Mouse (Mus musculus): ENCODE measurements around the gene Mt2.
A peak's percentile ranks its signal among the peaks of the same experiment; 100 is the strongest.

The Mt2 gene

GRCm38 (mm10) chr8:94172809-94173732, 607 bp downstream of the Mt2 start:
- DNase-seq (ENCODE audit: low spot score in 2 of 2), result no peak

GRCm38 (mm10) chr8:94173848-94174403, 1.5 kb downstream of the Mt2 start:
- DNase-seq (ENCODE audit: low spot score in 2 of 2), result no peak

DNA sequence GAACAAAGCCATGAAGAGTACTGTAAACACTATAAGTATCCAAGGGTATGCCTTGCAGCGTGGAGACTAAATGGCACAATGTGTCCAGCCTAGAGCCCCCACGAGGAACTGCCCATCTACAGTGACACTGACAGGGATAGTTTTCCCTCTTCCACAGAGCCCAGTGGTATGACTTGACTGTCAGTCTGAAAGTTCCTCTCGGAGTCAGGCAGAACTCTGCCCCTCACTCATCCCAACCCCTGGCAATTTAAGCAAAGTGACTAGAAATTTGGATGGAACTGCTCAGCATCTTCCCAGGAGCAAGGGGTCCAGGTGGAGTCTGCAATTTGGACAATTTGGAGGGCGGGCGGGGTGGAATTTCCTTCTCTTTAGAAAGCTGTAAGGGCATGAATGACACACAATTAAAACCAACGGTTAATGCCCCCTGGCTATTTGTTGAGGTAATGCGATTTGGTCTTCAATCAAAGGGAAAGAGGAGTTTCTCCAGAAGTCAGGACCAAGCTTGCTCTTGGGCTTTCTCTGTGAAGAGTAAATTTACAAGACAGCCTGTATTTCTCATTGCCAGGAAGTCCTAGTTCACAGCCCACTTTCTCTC, 2.3 kb downstream of the Mt2 start:
- DNase-seq (ENCODE audit: low spot score in 2 of 2), result no peak

- no peak for DNase-seq (ENCODE audit: low spot score in 2 of 2)
Measured at GRCm38 (mm10) chr8:94177716-94178390, 5.4 kb downstream of the Mt2 start.

DNA sequence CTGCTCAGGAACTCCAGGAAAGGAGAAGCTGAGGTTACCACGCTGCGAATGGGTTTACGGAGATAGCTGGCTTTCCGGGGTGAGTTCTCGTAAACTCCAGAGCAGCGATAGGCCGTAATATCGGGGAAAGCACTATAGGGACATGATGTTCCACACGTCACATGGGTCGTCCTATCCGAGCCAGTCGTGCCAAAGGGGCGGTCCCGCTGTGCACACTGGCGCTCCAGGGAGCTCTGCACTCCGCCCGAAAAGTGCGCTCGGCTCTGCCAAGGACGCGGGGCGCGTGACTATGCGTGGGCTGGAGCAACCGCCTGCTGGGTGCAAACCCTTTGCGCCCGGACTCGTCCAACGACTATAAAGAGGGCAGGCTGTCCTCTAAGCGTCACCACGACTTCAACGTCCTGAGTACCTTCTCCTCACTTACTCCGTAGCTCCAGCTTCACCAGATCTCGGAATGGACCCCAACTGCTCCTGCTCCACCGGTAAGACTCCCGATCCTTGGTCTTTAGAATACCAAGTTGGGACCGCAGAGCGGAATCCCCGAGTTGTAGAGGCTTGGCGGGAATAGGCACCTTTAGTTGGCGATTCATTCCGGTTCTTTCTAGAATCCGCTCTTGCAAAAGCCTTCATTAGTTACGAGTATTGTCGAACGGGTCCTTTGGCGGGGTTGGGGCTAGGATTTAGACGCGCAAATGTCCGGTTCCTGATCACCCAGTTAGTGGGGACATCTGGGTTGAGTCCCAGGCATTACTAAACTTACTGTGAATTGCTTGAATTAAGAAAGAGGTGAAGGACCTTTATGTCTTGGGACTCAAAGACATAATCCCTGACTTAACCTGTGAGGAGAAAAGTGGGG, 6.6 kb downstream of the Mt2 start, which contains the start of gene Mt1:
TSS of gene Mt1 (plus strand) at position 226 of the 856 bp plus-strand sequence.
- DNase-seq (ENCODE audit: low spot score in 2 of 2), result peak; percentile 66 to 75

DNA sequence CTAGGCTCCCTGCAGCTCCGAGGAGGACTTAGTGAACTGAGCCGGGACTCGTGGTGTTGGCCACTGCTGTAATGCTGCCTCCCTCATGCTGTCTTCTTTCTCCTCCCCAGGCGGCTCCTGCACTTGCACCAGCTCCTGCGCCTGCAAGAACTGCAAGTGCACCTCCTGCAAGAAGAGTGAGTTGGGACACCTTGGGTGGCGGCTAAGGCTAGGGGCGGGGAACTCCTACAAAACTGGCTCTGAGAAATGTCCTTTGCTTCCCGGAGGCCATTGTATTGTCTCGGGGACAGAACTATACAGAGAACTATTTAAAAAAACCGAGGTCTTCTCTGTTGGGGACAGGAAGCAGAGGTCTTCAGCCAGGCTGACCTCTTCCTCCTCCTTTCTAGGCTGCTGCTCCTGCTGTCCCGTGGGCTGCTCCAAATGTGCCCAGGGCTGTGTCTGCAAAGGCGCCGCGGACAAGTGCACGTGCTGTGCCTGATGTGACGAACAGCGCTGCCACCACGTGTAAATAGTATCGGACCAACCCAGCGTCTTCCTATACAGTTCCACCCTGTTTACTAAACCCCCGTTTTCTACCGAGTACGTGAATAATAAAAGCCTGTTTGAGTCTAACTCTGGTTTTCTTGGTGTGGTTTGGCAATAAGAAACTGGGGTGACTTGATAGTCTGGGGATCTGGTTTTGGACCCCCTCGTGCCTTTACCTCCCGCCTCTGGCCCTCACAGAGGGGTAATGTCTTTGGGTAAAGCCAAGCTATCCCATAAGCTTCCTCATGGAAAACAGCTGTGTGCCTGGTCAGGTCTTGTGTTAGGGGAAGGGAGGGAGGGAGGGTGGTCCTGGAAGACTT, 7.5 kb downstream of the Mt2 start:
- no peak for DNase-seq (ENCODE audit: low spot score in 2 of 2)

DNA sequence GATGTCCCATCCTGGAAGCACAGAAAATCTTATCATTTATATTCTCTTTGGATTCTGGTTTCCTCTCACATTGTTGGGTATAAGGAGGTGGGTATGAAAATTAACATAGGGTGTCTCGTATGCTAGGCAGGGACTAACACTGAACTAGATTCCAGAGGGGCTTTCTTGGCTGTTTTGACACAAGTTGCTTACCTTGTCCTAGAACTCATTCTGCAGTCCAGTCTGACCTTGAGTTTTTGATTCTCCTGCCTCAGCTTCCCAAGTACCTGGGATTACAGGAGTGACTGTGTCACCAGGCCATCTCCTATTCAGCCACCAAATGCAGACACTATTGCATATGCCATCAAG, 8.1 kb downstream of the Mt2 start:
- no peak for DNase-seq (ENCODE audit: low spot score in 2 of 2)

- no peak for DNase-seq (ENCODE audit: low spot score in 2 of 2)
Measured at GRCm38 (mm10) chr8:94182055-94182929, 9.8 kb downstream of the Mt2 start.

- DNase-seq (ENCODE audit: low spot score in 2 of 2), result peak; percentile 61 to 63
Measured at GRCm38 (mm10) chr8:94183117-94183516, 10.7 kb downstream of the Mt2 start.

GRCm38 (mm10) chr8:94184357-94184843, 11.9 kb downstream of the Mt2 start:
- DNase-seq (ENCODE audit: low spot score in 2 of 2), result no peak

- DNase-seq (ENCODE audit: low spot score in 2 of 2), result no peak
Measured at GRCm38 (mm10) chr8:94185791-94186190, 13.3 kb downstream of the Mt2 start.

DNA sequence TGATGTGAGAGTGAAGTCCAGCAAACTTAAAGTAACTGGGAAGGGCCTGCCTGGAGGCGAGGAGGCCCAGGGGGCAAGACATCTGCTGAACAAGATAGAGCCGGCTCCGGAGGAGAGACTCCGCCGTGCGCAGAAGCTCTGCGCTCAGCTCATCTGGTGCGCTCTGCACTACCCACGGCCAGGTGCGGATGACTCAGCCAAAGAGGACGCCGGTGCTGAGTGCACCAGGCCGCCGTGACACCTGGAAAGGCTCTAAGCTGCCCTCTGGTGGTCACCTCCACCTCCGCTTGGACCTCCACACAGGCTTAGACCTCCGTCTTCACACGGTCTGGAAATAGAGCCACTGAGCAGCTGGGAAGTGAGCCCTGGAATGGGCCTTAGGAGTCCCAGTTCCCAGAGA, 14.1 kb downstream of the Mt2 start:
- peak; percentile 56 to 57 for DNase-seq (ENCODE audit: low spot score in 2 of 2)

DNA sequence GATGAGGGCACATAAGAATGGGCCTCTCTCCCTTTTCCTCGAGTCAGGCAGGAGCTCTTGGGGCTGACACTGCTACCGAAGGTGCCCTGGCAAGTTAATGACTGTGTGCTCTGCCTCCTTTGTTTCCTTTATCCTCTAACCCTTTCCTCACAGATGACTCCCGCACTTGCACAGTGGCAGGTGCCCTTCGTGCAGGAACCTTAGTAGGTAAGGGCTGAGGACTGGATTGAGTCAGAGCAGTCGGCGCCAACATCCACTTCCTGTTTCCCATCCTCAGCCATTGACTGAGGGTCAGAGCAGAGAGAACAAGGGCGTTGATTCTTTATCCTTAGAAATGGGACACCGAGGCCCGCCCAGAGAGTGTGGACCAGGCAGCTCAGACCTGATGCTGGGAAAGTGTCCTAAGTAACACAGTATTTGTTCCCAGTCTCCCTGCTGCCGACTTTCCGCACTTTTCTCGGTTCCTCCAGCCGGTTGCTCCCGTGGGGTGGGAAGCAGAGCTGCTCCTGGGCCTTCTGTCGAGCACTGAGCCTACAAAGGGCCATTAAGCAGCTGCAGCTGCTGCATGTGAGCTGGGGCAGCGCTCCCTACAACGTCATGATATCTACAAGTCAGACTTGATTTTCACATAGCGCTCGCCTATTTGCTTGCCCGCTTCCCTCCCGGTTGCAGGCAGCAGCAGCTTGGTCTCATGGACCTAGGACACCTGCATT, 15.0 kb downstream of the Mt2 start:
- no peak for DNase-seq (ENCODE audit: low spot score in 2 of 2)

DNA sequence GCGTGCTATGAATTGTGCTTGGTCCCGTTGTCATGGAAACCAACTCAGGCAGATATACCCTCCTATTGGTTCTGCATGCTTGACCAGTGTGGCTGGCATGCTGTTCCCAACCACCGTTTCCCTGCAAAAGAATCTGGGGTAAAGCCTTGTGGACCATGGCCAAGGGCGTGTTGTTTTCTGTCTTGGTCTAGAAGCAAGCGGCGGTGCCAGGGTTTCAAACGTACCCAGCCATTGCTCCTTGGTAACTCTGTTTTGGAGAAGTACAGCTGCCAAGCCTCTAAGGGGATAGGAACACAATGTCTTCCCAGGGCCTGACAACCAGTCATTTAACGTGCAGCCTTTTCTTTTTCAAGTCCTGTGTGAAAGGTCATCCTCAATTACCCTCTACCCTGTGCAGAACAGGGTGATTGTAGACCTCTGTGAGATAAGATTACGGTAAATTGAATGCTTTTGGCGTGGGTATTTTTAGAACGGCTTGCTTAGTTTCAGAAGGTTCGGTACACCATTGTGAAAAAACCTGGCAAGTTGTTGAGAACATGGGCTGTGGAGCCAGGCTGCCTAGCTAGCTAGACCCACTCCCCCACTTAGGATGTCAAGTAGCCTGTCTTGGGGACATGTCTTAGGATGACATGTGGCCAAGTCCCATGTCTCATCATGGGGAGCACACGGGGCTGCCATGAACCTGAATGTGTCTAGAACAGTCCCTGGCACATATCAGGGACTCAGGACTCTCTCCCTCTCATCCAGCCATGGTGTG, 17.0 kb downstream of the Mt2 start:
- DNase-seq (ENCODE audit: low spot score in 2 of 2), result no peak

DNA sequence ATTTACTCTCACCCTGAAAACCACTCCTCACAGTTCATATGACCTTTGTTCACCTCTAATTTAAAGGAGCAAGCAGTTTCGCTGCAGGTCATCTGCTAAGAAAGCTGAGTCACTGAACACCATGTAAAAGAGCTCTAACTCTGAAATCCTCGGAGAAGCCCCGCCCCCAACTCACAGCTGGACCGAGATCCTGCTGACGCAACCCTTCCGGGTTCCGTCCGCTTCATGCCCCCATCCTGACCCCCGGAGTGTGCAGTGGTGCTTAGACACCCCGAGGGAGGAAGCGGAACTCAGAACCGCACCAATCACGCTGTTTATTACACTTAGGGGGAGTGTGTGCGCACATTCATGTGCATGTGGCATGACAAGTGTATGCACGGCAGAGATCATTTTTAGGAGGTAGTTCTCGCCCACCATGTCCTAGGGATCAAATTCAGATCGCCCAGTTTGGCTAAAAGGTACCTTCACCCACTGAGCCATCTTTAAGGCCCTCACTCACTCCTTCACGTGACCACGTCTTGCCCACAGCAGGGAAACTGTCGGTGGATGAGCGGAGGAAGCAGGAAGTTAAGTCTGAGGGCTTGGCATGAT, 18.7 kb downstream of the Mt2 start:
- peak; percentile 82 to 84 for DNase-seq (ENCODE audit: low spot score in 2 of 2)

DNA sequence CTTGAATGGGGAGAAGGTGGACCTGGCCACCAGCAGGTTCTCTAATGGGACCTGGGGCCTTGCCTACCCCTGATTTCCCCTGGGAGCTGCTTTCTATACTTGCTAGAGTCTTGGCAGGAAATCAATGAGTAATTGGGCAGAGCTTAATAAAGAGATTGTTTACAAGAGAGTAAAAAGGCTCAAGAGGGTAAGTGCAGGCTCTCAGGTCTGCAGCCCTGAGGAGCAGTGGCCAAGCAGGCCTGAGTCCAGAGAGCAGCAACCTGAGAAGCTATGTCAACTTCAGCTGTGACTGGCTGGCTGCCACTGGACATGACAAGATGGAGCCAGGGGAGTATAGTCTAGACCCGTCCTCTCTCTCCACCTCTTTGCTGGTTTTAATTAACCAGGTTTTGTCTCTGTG, 20.5 kb downstream of the Mt2 start:
- no peak for DNase-seq (ENCODE audit: low spot score in 2 of 2)

DNA sequence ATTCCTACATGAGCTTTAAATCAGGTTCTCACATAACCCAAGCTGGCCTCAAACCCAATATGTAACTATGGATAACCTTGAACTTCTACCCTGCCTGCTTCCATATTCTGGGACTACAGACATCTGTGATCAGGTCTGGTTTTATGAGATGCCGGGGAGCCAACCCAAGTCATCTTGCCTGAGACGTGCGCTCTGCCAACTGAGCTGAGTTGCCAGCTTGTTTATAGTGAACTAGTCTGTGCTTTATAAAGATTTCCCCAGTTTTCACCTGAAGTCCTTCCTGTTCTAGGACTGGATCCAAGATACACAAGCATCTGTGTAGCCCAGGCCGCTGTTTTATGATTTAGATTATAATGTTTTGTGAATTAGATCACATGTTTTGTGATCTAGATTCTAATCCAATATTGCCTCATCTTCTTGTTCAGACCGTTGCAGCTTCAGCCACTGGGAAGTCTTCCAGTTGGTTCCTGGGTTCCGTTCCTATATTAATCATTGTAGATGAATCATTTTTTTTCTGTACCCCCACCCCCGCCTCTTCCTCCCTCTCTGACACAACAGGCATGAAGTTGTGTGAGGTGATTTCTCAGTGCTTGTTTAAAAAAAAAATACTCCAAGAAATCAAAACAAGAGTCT, 22.2 kb downstream of the Mt2 start:
- no peak for DNase-seq (ENCODE audit: low spot score in 2 of 2)

All from spleen, postnatal 36 days (tissue).